Mouse (Mus musculus) splenic B cell, adult 2 months (primary cell): ENCODE data around the gene Hist2h2ac.
A peak's percentile ranks its signal among the peaks of the same experiment; 100 is the strongest.
"Not testable (repeated sequence)": the region's sequence is repeated elsewhere in the genome, so short reads cannot be mapped to it uniquely, and the experiment has no call there.

Source experiments
- DNase-seq: peaks from one replicate; pipeline ENCODE4 v3.0.0-alpha.2; 2011; ENCODE audit warnings: low read depth, low spot score
- H3K27me3 ChIP-seq: 2 replicates; pipeline ENCODE4 v1.6.1; 2012; ENCODE audit warnings: mild to moderate bottlenecking, low read length, moderate library complexity, mixed read lengths; ENCODE audit not compliant: control insufficient read depth, poor library complexity, insufficient read depth, severe bottlenecking
- H3K36me3 ChIP-seq: 2 replicates; pipeline ENCODE4 v1.6.1; 2012; ENCODE audit warnings: mild to moderate bottlenecking, low read length, moderate library complexity, mixed read lengths; ENCODE audit not compliant: control insufficient read depth, poor library complexity, insufficient read depth, severe bottlenecking

Hist2h2ac gene

GRCm38 (mm10) chr3:96257190-96257589 lies 36.5 kb upstream of the Hist2h2ac start:
- no peak for DNase-seq
- no peaks in the 10 kb centered on the region for H3K36me3 ChIP-seq
- no peaks in the 10 kb centered on the region for H3K27me3 ChIP-seq

- DNase-seq: no peak
- no peaks in the 10 kb centered on the region for H3K36me3 ChIP-seq
- H3K27me3 ChIP-seq: no peaks in the 10 kb centered on the region
Measured at GRCm38 (mm10) chr3:96255926-96256593, 35.4 kb upstream of the Hist2h2ac start.

- DNase-seq: no peak
- no peaks in the 10 kb centered on the region for H3K36me3 ChIP-seq
- no peaks in the 10 kb centered on the region for H3K27me3 ChIP-seq
Measured at GRCm38 (mm10) chr3:96254683-96255355, 34.1 kb upstream of the Hist2h2ac start.

GRCm38 (mm10) chr3:96251787-96252186 lies 31.1 kb upstream of the Hist2h2ac start:
- no peaks in the 10 kb centered on the region for H3K36me3 ChIP-seq
- H3K27me3 ChIP-seq: no peaks in the 10 kb centered on the region
- DNase-seq: peak; percentile 56

GRCm38 (mm10) chr3:96250890-96251289 lies 30.2 kb upstream of the Hist2h2ac start:
- no peak for DNase-seq
- Histone ChIP-seq H3K27me3 (no peaks in the 10 kb centered on the region), H3K36me3 (no peaks in the 10 kb centered on the region)

- H3K27me3 ChIP-seq: no peaks in the 10 kb centered on the region
- no peak for DNase-seq
- no peaks in the 10 kb centered on the region for H3K36me3 ChIP-seq
Measured at GRCm38 (mm10) chr3:96249034-96249345, 28.3 kb upstream of the Hist2h2ac start.

GRCm38 (mm10) chr3:96248141-96249033 lies 27.7 kb upstream of the Hist2h2ac start:
- Histone ChIP-seq H3K36me3 (no peaks in the 10 kb centered on the region; the same call in 1 of the 2 replicates), H3K27me3 (no peaks in the 10 kb centered on the region)
- DNase-seq: no peak

- DNase-seq: no peak
- Histone ChIP-seq H3K36me3 (no peaks in the 10 kb centered on the region; the same call in 1 of the 2 replicates), H3K27me3 (no peaks in the 10 kb centered on the region)
Measured at GRCm38 (mm10) chr3:96247356-96248140, 26.9 kb upstream of the Hist2h2ac start.

- H3K27me3 ChIP-seq, H3K36me3 ChIP-seq, DNase-seq: not testable (repeated sequence)
Measured at GRCm38 (mm10) chr3:96246427-96246856, 25.8 kb upstream of the Hist2h2ac start, which contains the start of gene Hist2h3c1. Gene Hist2h3c1, plus strand, starts transcription at chr3:96246685.

- not testable (repeated sequence) for DNase-seq, H3K27me3 ChIP-seq, H3K36me3 ChIP-seq
Measured at GRCm38 (mm10) chr3:96246018-96246417, 25.3 kb upstream of the Hist2h2ac start.

- not testable (repeated sequence) for H3K36me3 ChIP-seq, H3K27me3 ChIP-seq
- DNase-seq: peak; percentile 86
Measured at GRCm38 (mm10) chr3:96245003-96245886, 24.6 kb upstream of the Hist2h2ac start, which contains the start of gene Hist2h2aa1. Gene Hist2h2aa1, plus strand, starts transcription at chr3:96245497.

- no peaks in the 10 kb centered on the region; the same call in 1 of the 2 replicates for H3K36me3 ChIP-seq
- no peaks in the 10 kb centered on the region for H3K27me3 ChIP-seq
- no peak for DNase-seq
Measured at GRCm38 (mm10) chr3:96243921-96244572, 23.4 kb upstream of the Hist2h2ac start.

GRCm38 (mm10) chr3:96240799-96241197 lies 20.1 kb upstream of the Hist2h2ac start:
- no peak for DNase-seq
- no peaks in the 10 kb centered on the region for H3K27me3 ChIP-seq
- no peaks in the 10 kb centered on the region; the same call in 1 of the 2 replicates for H3K36me3 ChIP-seq
